Mouse (Mus musculus) kidney, postnatal 0 days (tissue): ENCODE measurements around the gene Exosc5. TPM values are rescaled to one million over a fixed set of nuclear protein-coding genes. Genes with fewer than 3 reads are reported as not detected.

Experiments
- ATAC-seq: fragments of 200-750 bp; cut with Nextera tagmentation; replicated peaks from 2 replicates; pipeline ENCODE4 v1.8.0; 2017; ENCODE audit warnings: low read depth, moderate number of reproducible peaks, moderate TSS enrichment, moderate library complexity; ENCODE audit not compliant: low FRiP score
- DNase-seq: peaks from one replicate; pipeline ENCODE4 v3.0.0-alpha.2; 2016; ENCODE audit warnings: low spot score
- H3K27ac ChIP-seq: fragments of 300-500 bp; sonication (generic); 2 replicates; pipeline ENCODE4 v1.5.1; 2014; ENCODE audit warnings: mild to moderate bottlenecking
- H3K27me3 ChIP-seq: fragments of 300-500 bp; sonication (generic); 2 replicates; pipeline ENCODE4 v1.6.1; 2014; ENCODE audit warnings: low read length, mixed read lengths; ENCODE audit not compliant: insufficient read depth
- H3K36me3 ChIP-seq: fragments of 300-500 bp; sonication (generic); 2 replicates; pipeline ENCODE4 v1.6.1; 2014; ENCODE audit warnings: low read length, mixed read lengths; ENCODE audit not compliant: insufficient read depth
- H3K4me1 ChIP-seq: fragments of 300-500 bp; sonication (generic); replicated peaks from 2 replicates; pipeline ENCODE4 v1.6.1; 2014; ENCODE audit warnings: antibody characterized with exemption, low read length, mixed read lengths; ENCODE audit not compliant: insufficient read depth
- H3K4me2 ChIP-seq: fragments of 300-500 bp; sonication (generic); 2 replicates; pipeline ENCODE4 v1.6.1; 2014; ENCODE audit warnings: mild to moderate bottlenecking, low read length, moderate library complexity, mixed read lengths
- H3K4me3 ChIP-seq: fragments of 300-500 bp; sonication (generic); replicated peaks from 2 replicates; pipeline ENCODE4 v1.5.1; 2014; ENCODE audit warnings: low read depth, low read length
- H3K9ac ChIP-seq: fragments of 300-500 bp; sonication (generic); 2 replicates; pipeline ENCODE4 v1.6.1; 2014; ENCODE audit warnings: low read depth, low read length
- H3K9me3 ChIP-seq: fragments of 300-500 bp; sonication (generic); replicated peaks from 2 replicates; pipeline ENCODE4 v1.6.1; 2016; ENCODE audit warnings: low read length, inconsistent platforms, mixed read lengths
- CTCF ChIP-seq: IDR thresholded peaks from 2 replicates; pipeline ENCODE4 v1.5.1; 2016; ENCODE audit warnings: antibody characterized with exemption, low read depth, mild to moderate bottlenecking, moderate library complexity
- WGBS: fragments of 180-500 bp; shearing (Covaris S2); extraction: QIAGEN DNeasy Blood & Tissue Kit; methylation state at CpG from one replicate; pipeline ENCODE4 v1.1.7; 2014; 5-methylcytosine and 5-hydroxymethylcytosine counted together
- polyA plus RNA-seq: library from polyadenylated mRNA; unstranded; fragments of >200 nt; fragmentation: Nextera tagmentation; extraction: Ambion mirVana; gene quantifications from 2 replicates; pipeline ENCODE4 v1.2.1, GENCODE M21; 2015

Gene Exosc5
- polyA plus RNA-seq, result 76.8 and 78.6 TPM in 2 replicates

GRCm38 (mm10) chr7:25658657-25659472 is at the start of gene Exosc5, which contains the start of gene Bckdha:
Gene Exosc5 (plus strand): TSS chr7:25659164.
Gene Bckdha (minus strand): TSS chr7:25658981.
- under 1% methylated on average over 50 of the region's 50 CpGs for WGBS
- TF ChIP-seq CTCF, result no peak
- H3K9ac ChIP-seq, result peak within 1 kb of the TSS; percentile 73
- peak within 1 kb of the TSS; percentile 84 for H3K4me2 ChIP-seq
- peak within 1 kb of the TSS; percentile 59 for H3K4me3 ChIP-seq
- H3K36me3 ChIP-seq, result peaks cover 4% of the 10 kb centered on the region; the same call in 1 of the 2 replicates
- no peaks in the 10 kb centered on the region for H3K9me3 ChIP-seq
- ATAC-seq (peak; percentile 99), DNase-seq (peak; percentile 100)
- H3K27ac ChIP-seq, result peak within 1 kb of the TSS; percentile 85
- H3K27me3 ChIP-seq, result no peaks in the 10 kb centered on the region
- 0 out of 2 replicates have a peak, but pooled peaks cover 4% of the 10 kb centered on the region for H3K4me1 ChIP-seq

DNA sequence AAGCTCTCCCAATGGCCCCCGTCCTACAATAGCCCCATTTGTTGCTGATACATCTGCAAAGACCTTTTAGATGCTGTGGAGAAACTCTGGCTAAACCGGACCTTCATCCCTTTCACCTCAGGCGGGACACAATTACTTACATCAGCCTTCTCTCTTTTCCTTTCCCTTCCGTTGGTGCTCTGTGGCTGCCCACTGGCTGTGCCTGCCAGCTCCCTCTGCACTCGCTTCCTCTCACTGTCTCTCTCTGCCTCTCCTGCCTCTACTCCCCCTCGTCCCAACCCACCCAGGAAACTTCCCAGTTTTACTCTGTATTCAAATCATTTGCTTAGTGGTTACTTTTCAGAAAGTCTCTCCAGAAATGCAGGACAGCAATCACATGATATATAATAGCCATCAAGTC is 48.9 kb upstream of the Exosc5 start:
- Histone ChIP-seq H3K4me3 (no peak overlapping the region), H3K4me1 (no peaks in the 10 kb centered on the region), H3K27ac (no peak overlapping the region), H3K9me3 (no peaks in the 10 kb centered on the region), H3K36me3 (no peaks in the 10 kb centered on the region), H3K4me2 (no peak overlapping the region), H3K9ac (no peak overlapping the region), H3K27me3 (no peaks in the 10 kb centered on the region)
- DNase-seq (no peak), ATAC-seq (no peak)
- TF ChIP-seq CTCF, result no peak
- 34% methylated on average over 6 of the region's 6 CpGs for WGBS

GRCm38 (mm10) chr7:25611501-25611900 is 47.5 kb upstream of the Exosc5 start:
- no peaks in the 10 kb centered on the region for H3K9me3 ChIP-seq
- H3K4me2 ChIP-seq, result no peak overlapping the region
- no peaks in the 10 kb centered on the region for H3K4me1 ChIP-seq
- no peak overlapping the region for H3K9ac ChIP-seq
- H3K27me3 ChIP-seq, result no peaks in the 10 kb centered on the region
- no peaks in the 10 kb centered on the region for H3K36me3 ChIP-seq
- no peak for DNase-seq
- H3K27ac ChIP-seq, result no peak overlapping the region
- WGBS, result 63% methylated on average over 7 of the region's 7 CpGs
- no peak for TF ChIP-seq CTCF
- no peak for ATAC-seq
- H3K4me3 ChIP-seq, result no peak overlapping the region

- Histone ChIP-seq H3K27ac (no peak overlapping the region), H3K4me3 (no peak overlapping the region), H3K27me3 (no peaks in the 10 kb centered on the region), H3K4me1 (0 out of 2 replicates have a peak, but pooled peaks cover 3% of the 10 kb centered on the region), H3K9me3 (no peaks in the 10 kb centered on the region), H3K9ac (no peak overlapping the region), H3K4me2 (no peak overlapping the region), H3K36me3 (no peaks in the 10 kb centered on the region)
- WGBS, result 80% methylated on average over 5 of the region's 5 CpGs
- DNase-seq, result no peak
- TF ChIP-seq CTCF, result no peak
- no peak for ATAC-seq
Measured at GRCm38 (mm10) chr7:25614086-25614485, 44.9 kb upstream of the Exosc5 start.

- Histone ChIP-seq H3K36me3 (no peaks in the 10 kb centered on the region), H3K9me3 (no peaks in the 10 kb centered on the region), H3K27me3 (no peaks in the 10 kb centered on the region), H3K4me2 (no peak overlapping the region), H3K27ac (0 out of 2 replicates have a peak overlapping the region, but pooled peaks have one; percentile 25), H3K9ac (no peak overlapping the region), H3K4me1 (0 out of 2 replicates have a peak, but pooled peaks cover 6% of the 10 kb centered on the region), H3K4me3 (no peak overlapping the region)
- ATAC-seq (no peak), DNase-seq (no peak)
- no peak for TF ChIP-seq CTCF
- 67% methylated on average over 21 of the region's 21 CpGs for WGBS
Measured at GRCm38 (mm10) chr7:25614831-25615705, 43.9 kb upstream of the Exosc5 start.

- H3K4me1 ChIP-seq, result 0 out of 2 replicates have a peak, but pooled peaks cover 6% of the 10 kb centered on the region
- DNase-seq (peak; percentile 15), ATAC-seq (peak; percentile 70)
- H3K9me3 ChIP-seq, result no peaks in the 10 kb centered on the region
- H3K36me3 ChIP-seq, result no peaks in the 10 kb centered on the region
- H3K27ac ChIP-seq, result 0 out of 2 replicates have a peak within 1 kb of the TSS, but pooled peaks have one; percentile 25
- H3K4me2 ChIP-seq, result no peak within 1 kb of the TSS
- no peak for TF ChIP-seq CTCF
- no peak within 1 kb of the TSS for H3K9ac ChIP-seq
- H3K4me3 ChIP-seq, result no peak within 1 kb of the TSS
- 69% methylated on average over 5 of the region's 5 CpGs for WGBS
- no peaks in the 10 kb centered on the region for H3K27me3 ChIP-seq
Measured at GRCm38 (mm10) chr7:25615706-25616011, 43.3 kb upstream of the Exosc5 start, which contains the start of gene Erich4. Gene Erich4 (minus strand): TSS chr7:25615892.
